Mouse (Mus musculus) embryonic facial prominence, embryonic 13.5 days (tissue): Measurements from ENCODE around the gene Pde1c. TPM values are rescaled to one million over a fixed set of nuclear protein-coding genes. Genes with fewer than 3 reads are reported as not detected.

ENCODE experiments used
- ATAC-seq: fragments of 200-750 bp; cut with Nextera tagmentation; 2 replicates; pipeline ENCODE4 v1.8.0; 2017; ENCODE audit warnings: low read depth; ENCODE audit not compliant: insufficient number of reproducible peaks, insufficient read depth, low FRiP score, low TSS enrichment
- H3K27ac ChIP-seq: fragments of 300-500 bp; sonication (generic); 2 replicates; pipeline ENCODE4 v1.5.1; 2015; ENCODE audit warnings: moderate library complexity, mild to moderate bottlenecking, inconsistent platforms
- H3K27me3 ChIP-seq: fragments of 300-500 bp; sonication (generic); 2 replicates; pipeline ENCODE4 v1.6.1; 2015; ENCODE audit warnings: mild to moderate bottlenecking, inconsistent platforms
- H3K36me3 ChIP-seq: fragments of 300-500 bp; sonication (generic); 2 replicates; pipeline ENCODE4 v1.6.1; 2015; ENCODE audit warnings: mild to moderate bottlenecking, inconsistent platforms
- H3K4me1 ChIP-seq: fragments of 300-500 bp; sonication (generic); 2 replicates; pipeline ENCODE4 v1.6.1; 2015; ENCODE audit warnings: inconsistent platforms
- H3K4me2 ChIP-seq: fragments of 300-500 bp; sonication (generic); 2 replicates; pipeline ENCODE4 v1.6.1; 2015; ENCODE audit warnings: moderate library complexity, mild to moderate bottlenecking, inconsistent platforms
- H3K4me3 ChIP-seq: fragments of 300-500 bp; sonication (generic); 2 replicates; pipeline ENCODE4 v1.5.1; 2015; ENCODE audit warnings: mild to moderate bottlenecking, inconsistent platforms
- H3K9ac ChIP-seq: fragments of 300-500 bp; sonication (generic); 2 replicates; pipeline ENCODE4 v1.6.1; 2015; ENCODE audit warnings: mild to moderate bottlenecking, inconsistent platforms
- H3K9me3 ChIP-seq: fragments of 300-500 bp; sonication (generic); 2 replicates; pipeline ENCODE4 v1.6.1; 2016; ENCODE audit warnings: inconsistent platforms
- WGBS: fragments of 180-500 bp; shearing (Covaris S2); methylation state at CpG from one replicate; pipeline ENCODE4 v1.1.7; 2015; ENCODE audit warnings: mixed read lengths; 5-methylcytosine and 5-hydroxymethylcytosine counted together
- polyA plus RNA-seq: library from polyadenylated mRNA; unstranded; fragments of >200 nt; fragmentation: Nextera tagmentation; extraction: Ambion mirVana; gene quantifications from 2 replicates; pipeline ENCODE4 v1.2.1, GENCODE M21; 2015

The Pde1c gene
- polyA plus RNA-seq, 1 experiment from 2014 or later: 1.9 TPM

DNA sequence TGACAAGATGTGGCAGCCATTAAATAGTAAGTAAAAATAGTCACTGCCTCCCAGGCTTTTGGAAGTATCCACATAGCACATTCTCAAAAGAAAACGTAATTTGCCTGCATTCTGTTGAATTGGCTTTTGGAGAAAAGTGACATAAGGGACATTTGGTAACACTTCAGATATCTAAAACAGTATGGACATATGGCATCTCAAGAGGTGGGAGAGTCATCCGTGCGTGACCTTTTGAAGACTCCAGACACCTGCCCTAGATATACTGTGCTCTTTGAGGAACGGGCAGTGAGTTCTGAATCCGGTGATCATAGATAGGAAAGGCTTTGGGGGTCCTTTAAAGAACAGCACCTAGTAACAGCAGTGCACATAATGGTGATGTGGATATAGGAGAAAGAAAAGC is 143.1 kb downstream of the Pde1c start:
- Histone ChIP-seq H3K4me2 (no peak overlapping the region), H3K27ac (no peak overlapping the region), H3K9ac (no peak overlapping the region), H3K36me3 (no peaks in the 10 kb centered on the region), H3K27me3 (no peaks in the 10 kb centered on the region), H3K4me1 (no peaks in the 10 kb centered on the region), H3K4me3 (no peak overlapping the region), H3K9me3 (no peaks in the 10 kb centered on the region)
- ATAC-seq: no peak
- 89% methylated on average over 5 of the region's 5 CpGs for WGBS

GRCm38 (mm10) chr6:56422866-56423265 is 146.0 kb downstream of the Pde1c start:
- no peak overlapping the region for H3K27ac ChIP-seq
- H3K4me2 ChIP-seq: no peak overlapping the region
- H3K9ac ChIP-seq: no peak overlapping the region
- no peaks in the 10 kb centered on the region for H3K9me3 ChIP-seq
- WGBS: 69% methylated on average over 3 of the region's 3 CpGs
- H3K27me3 ChIP-seq: no peaks in the 10 kb centered on the region
- H3K4me3 ChIP-seq: no peak overlapping the region
- no peaks in the 10 kb centered on the region for H3K4me1 ChIP-seq
- no peaks in the 10 kb centered on the region for H3K36me3 ChIP-seq
- no peak for ATAC-seq

DNA sequence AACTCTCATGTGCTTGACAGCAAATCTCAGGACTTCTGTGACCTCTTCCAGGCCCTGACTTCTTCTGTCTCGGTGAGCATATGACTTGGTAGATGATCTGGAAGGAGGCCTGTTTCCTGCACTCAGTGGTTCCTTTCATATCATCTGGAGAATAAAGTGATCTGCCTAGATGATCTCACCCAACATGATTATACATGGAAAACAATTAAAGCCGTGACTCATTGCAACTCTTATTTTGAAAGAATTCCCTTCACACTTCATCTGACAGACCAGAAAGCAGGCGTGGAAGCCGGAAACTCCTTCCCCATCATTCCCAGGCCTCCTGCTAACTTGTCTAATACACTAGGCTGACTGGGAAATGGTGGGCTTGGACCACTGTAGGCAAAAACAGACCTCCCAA is 152.7 kb downstream of the Pde1c start:
- Histone ChIP-seq H3K27ac (no peak overlapping the region), H3K9ac (no peak overlapping the region), H3K4me1 (no peaks in the 10 kb centered on the region), H3K9me3 (no peaks in the 10 kb centered on the region), H3K27me3 (no peaks in the 10 kb centered on the region), H3K36me3 (no peaks in the 10 kb centered on the region), H3K4me3 (no peak overlapping the region), H3K4me2 (no peak overlapping the region)
- WGBS: 79% methylated on average over 4 of the region's 4 CpGs
- ATAC-seq: no peak

- Histone ChIP-seq H3K9ac (no peak overlapping the region), H3K4me3 (no peak overlapping the region), H3K36me3 (no peaks in the 10 kb centered on the region), H3K9me3 (no peaks in the 10 kb centered on the region), H3K27me3 (no peaks in the 10 kb centered on the region), H3K27ac (no peak overlapping the region), H3K4me1 (no peaks in the 10 kb centered on the region), H3K4me2 (no peak overlapping the region)
- WGBS: 70% methylated on average over 5 of the region's 5 CpGs
- no peak for ATAC-seq
Measured at GRCm38 (mm10) chr6:56389178-56389577, 179.7 kb downstream of the Pde1c start.

- WGBS: 81% methylated on average over 3 of the region's 3 CpGs
- Histone ChIP-seq H3K36me3 (no peaks in the 10 kb centered on the region), H3K4me3 (no peak overlapping the region), H3K9ac (no peak overlapping the region), H3K27me3 (no peaks in the 10 kb centered on the region), H3K4me2 (no peak overlapping the region), H3K9me3 (no peaks in the 10 kb centered on the region), H3K27ac (no peak overlapping the region), H3K4me1 (0 out of 2 replicates have a peak, but pooled peaks cover 2% of the 10 kb centered on the region)
- no peak for ATAC-seq
Measured at GRCm38 (mm10) chr6:56376359-56376758, 192.5 kb downstream of the Pde1c start.

DNA sequence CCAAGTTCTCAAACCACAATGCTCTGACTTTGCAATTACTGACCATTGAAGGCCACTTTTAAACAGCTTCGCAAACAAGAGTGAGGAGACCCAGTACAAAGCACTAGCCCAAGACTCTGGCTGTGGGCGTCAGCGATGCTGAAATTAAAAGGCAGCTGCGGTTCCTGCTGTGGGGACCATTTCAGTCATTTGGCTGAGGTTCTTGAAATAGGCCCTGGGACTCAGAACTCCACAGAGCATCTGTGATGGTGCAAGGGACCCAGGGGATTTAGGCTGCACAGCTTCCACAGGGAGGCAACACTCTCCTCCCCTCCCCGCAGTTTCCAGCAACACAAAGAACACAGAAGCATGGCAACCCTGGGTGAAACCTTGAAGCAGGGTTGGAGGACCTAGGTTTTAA is 194.7 kb downstream of the Pde1c start:
- WGBS: 86% methylated on average over 5 of the region's 5 CpGs
- no peak for ATAC-seq
- H3K9ac ChIP-seq: no peak overlapping the region

GRCm38 (mm10) chr6:56373753-56374152 is 195.2 kb downstream of the Pde1c start:
- 93% methylated on average over 3 of the region's 3 CpGs for WGBS
- no peak for ATAC-seq
- no peaks in the 10 kb centered on the region for H3K27me3 ChIP-seq
- H3K27ac ChIP-seq: no peak overlapping the region
- no peak overlapping the region for H3K9ac ChIP-seq
- no peaks in the 10 kb centered on the region for H3K9me3 ChIP-seq
- no peaks in the 10 kb centered on the region for H3K36me3 ChIP-seq
- no peak overlapping the region for H3K4me3 ChIP-seq
- 0 out of 2 replicates have a peak, but pooled peaks cover 2% of the 10 kb centered on the region for H3K4me1 ChIP-seq
- H3K4me2 ChIP-seq: no peak overlapping the region

More for the DNA sequence above, 194.7 kb downstream of the Pde1c start:
- H3K9me3 ChIP-seq: no peaks in the 10 kb centered on the region
- H3K4me3 ChIP-seq: no peak overlapping the region
- no peak overlapping the region for H3K27ac ChIP-seq
- no peaks in the 10 kb centered on the region for H3K36me3 ChIP-seq
- no peaks in the 10 kb centered on the region for H3K27me3 ChIP-seq
- 0 out of 2 replicates have a peak, but pooled peaks cover 2% of the 10 kb centered on the region for H3K4me1 ChIP-seq
- H3K4me2 ChIP-seq: no peak overlapping the region

DNA sequence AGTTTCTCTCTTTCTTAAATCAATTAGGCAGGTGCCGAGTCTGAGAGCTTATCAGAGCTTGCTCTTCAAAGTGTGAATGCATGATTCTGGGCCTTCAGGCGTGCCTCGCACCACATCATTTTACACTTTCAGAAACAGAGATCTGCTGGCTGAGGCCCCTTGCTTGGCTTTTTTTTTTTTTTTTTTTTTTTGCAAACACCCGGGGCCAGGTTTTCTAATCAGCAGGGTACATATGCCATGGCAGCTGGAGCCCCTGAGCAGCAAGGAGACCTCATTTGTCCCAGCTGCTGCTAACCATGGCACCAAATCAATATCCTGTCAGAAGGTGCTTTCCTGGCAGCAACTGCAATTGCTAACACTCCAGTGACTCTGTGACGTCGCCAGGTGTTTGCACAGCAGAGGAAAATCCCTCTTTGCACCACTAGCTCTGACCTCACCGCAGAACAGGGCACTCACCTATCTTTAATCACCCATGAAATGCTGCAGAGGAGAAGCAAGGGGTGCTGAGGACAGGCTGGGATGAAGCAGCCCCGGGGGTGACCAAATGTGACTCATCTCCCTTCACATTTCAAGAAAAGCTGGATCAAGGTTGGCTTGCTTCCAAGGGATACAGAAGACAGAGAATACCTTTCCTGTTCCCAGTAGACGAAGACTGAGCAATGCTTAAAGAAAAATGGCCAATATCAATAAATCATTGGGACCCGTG is 195.7 kb downstream of the Pde1c start:
- WGBS: 69% methylated on average over 10 of the region's 10 CpGs
- Histone ChIP-seq H3K36me3 (no peaks in the 10 kb centered on the region), H3K27me3 (no peaks in the 10 kb centered on the region), H3K4me3 (no peak overlapping the region), H3K4me1 (0 out of 2 replicates have a peak, but pooled peaks cover 2% of the 10 kb centered on the region), H3K9ac (no peak overlapping the region), H3K4me2 (no peak overlapping the region), H3K9me3 (no peaks in the 10 kb centered on the region), H3K27ac (no peak overlapping the region)
- 0 out of 2 replicates have a peak, but pooled peaks have one; percentile 23 for ATAC-seq

- Histone ChIP-seq H3K9ac (no peak overlapping the region), H3K9me3 (no peaks in the 10 kb centered on the region), H3K4me2 (no peak overlapping the region), H3K27ac (no peak overlapping the region), H3K4me3 (no peak overlapping the region), H3K36me3 (no peaks in the 10 kb centered on the region), H3K27me3 (no peaks in the 10 kb centered on the region), H3K4me1 (0 out of 2 replicates have a peak, but pooled peaks cover 2% of the 10 kb centered on the region)
- 82% methylated on average over 13 of the region's 13 CpGs for WGBS
- no peak for ATAC-seq
Measured at GRCm38 (mm10) chr6:56369462-56369861, 199.4 kb downstream of the Pde1c start.

- no peak overlapping the region for H3K27ac ChIP-seq
- 0 out of 2 replicates have a peak, but pooled peaks cover 2% of the 10 kb centered on the region for H3K4me1 ChIP-seq
- H3K9ac ChIP-seq: no peak overlapping the region
- H3K9me3 ChIP-seq: no peaks in the 10 kb centered on the region
- no peak overlapping the region for H3K4me2 ChIP-seq
- ATAC-seq: no peak
- no peak overlapping the region for H3K4me3 ChIP-seq
- 0 out of 2 replicates have a peak, but pooled peaks cover 5% of the 10 kb centered on the region for H3K27me3 ChIP-seq
- no peaks in the 10 kb centered on the region for H3K36me3 ChIP-seq
- WGBS: 54% methylated on average over 1 of the region's 1 CpGs
Measured at GRCm38 (mm10) chr6:56368116-56368515, 200.8 kb downstream of the Pde1c start.

DNA sequence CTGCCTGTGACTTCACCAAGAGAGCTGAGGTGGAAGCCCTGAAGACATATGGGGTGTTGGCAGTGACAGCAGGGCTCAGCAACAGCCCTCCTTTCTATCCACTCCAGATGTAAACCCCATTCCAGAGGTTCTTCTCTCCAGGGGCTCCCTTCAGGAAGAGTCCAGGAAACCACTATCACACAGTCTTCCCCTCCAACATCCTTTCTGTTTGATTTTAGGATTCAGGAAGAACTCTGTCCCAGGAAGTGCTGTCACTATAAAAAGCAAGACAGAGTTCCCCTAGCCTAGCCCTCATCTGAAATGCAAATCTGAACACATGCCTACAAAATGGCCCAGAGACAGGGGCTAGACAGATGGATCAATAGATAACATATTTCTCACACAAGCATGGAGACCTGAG is 201.6 kb downstream of the Pde1c start:
- H3K4me3 ChIP-seq: no peak overlapping the region

GRCm38 (mm10) chr6:56362650-56363049 is 206.3 kb downstream of the Pde1c start:
- no peak for ATAC-seq
- Histone ChIP-seq H3K4me1 (peaks cover 14% of the 10 kb centered on the region), H3K27ac (no peak overlapping the region), H3K9ac (no peak overlapping the region), H3K4me2 (peak overlapping the region; percentile 78), H3K9me3 (no peaks in the 10 kb centered on the region), H3K36me3 (no peaks in the 10 kb centered on the region), H3K4me3 (peak overlapping the region; percentile 42; the same call in 1 of the 2 replicates), H3K27me3 (peaks cover 36% of the 10 kb centered on the region)
- 4% methylated on average over 5 of the region's 5 CpGs for WGBS

More for the DNA sequence above, 201.6 kb downstream of the Pde1c start:
- H3K27me3 ChIP-seq: peaks cover 10% of the 10 kb centered on the region
- no peaks in the 10 kb centered on the region for H3K9me3 ChIP-seq
- H3K4me2 ChIP-seq: no peak overlapping the region
- H3K4me1 ChIP-seq: peaks cover 5% of the 10 kb centered on the region
- no peak for ATAC-seq
- H3K9ac ChIP-seq: no peak overlapping the region
- H3K36me3 ChIP-seq: no peaks in the 10 kb centered on the region
- no peak overlapping the region for H3K27ac ChIP-seq
